Mouse (Mus musculus) spleen, adult 12 weeks (tissue): ENCODE data around the gene Snx32.

Experiments
- DNase-seq: peaks from one replicate; pipeline ENCODE4 v3.0.0; 2022; ENCODE audit warnings: low spot score

The Snx32 gene

DNA sequence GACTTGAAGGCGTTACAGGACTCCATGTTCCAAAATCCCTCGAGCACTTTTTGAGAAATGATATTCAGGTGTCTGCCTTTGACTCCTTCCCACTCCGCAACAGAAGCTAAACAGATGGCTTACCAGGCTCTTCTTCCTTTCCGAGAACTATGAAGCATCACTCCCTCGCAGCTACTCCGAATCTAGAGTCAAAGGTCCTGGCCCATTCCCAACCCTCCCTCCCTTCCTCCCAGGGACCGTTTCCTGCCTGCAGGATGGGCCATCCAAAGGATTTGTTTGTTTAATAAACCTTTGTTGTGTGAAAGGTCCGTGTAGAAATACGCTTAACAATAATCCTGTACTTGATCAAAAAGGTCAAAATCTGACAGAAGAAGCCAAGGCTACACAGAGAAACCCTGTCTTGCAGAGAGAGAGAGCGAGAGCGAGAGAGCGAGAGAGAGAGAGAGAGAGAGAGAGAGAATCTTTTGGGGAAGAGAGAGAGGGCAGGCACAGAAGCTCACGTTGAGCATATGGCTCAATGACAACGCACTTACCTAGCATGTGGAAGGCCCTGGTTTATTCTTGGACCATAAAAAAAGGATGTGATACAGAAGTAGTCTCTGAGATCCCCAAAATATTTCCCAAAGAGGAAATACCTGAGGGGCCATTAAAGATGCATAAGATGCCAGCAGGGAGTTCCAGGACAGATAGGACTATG, 52.4 kb downstream of the Snx32 start, which contains the start of gene Ccdc85b:
TSS of gene Ccdc85b (minus strand) at position 149 of the 697 bp plus-strand sequence.
- DNase-seq: no peak

DNA sequence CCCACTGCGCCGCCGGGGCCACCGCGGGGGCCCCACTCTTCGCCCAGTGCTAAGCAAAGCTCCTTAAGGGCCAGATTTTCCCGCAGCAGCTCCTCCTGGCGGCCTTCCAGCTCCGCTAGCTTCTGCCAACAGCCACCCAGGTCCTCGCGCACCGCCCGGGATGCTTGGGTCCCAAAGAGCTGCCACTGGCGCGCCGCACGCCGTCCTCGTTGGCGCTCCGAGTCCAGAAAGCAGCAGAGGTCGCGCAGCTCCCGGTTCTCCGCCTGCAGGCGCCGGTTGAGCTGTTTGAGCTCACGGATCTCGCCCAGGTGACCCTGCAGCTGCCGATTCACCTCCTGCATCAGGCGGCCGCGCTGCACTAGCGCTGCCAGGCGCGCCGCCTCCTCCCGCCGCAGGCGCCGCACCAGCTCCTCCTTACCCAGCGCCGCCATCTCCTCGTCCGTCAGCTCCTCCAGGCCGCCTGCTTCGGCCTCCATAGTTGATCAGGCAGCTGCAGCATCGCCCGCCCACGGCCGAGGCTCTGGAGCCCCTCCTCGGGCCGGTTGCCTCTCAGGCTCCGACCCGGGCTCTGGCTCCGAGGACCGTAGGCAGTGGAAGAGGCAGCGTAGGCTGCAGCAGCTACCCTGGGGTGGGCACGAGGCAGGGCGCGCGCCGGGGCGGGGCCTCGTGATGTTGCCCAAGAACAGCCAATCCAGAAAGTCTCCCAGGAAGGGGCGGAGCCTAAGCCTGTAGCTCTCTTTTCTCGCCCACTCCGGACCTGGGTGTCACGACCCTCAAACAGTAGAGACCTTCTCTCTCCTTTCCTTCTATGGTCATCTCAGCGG, 53.2 kb downstream of the Snx32 start:
- DNase-seq: peak; percentile 85

DNA sequence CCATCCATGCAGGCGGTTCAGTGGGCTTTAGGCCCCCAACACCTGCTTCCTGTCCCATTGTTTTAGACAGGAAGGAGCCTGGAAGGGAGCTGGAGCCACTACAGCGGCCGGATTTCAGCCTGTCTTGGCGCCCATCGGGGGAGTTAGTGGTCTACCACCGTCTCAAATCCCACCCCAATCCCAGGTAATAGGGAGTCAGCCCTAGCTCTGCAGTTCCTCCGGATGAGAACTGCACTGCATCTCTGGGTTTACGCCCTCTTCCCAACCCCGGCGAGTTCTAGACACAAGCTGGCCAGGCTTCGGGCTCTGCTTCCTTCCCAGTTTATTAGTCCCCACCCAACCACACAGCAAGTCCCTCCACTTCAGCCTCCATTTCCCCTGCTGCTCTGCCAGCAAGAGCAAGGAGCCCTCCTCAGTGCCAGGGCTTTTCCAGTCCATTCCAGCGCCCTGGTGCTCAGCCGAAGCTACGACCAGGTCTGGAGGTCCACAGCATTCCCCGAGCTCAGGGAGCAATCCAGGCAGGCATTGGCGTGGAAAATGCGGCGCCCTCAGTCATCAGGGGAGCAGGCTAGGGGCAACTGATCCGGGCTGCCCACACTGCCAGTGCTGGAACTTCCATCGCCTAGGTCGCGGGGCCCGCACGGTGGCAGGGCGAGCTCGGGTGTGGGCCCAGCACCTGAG, 54.0 kb downstream of the Snx32 start:
- no peak for DNase-seq

- no peak for DNase-seq
Measured at GRCm38 (mm10) chr19:5455568-5455967, 54.8 kb downstream of the Snx32 start.

DNA sequence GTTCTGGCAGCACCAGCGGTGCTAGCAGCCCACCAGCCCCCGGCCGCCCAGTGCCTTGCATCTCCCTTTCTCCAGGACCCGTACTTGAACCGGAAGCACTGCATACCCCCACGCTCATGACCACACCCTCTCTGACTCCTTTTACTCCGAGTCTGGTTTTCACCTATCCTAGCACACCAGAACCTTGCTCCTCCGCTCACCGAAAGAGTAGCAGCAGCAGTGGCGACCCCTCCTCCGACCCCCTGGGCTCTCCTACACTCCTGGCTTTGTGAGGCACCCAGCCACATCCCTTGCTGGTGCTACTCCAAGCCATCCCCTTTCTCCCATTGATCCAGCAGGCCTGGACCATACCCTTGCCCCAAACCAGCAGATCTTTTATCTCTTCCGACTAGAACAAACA, 55.3 kb downstream of the Snx32 start:
- no peak for DNase-seq

GRCm38 (mm10) chr19:5451766-5452165, 58.6 kb downstream of the Snx32 start:
- DNase-seq: no peak

DNA sequence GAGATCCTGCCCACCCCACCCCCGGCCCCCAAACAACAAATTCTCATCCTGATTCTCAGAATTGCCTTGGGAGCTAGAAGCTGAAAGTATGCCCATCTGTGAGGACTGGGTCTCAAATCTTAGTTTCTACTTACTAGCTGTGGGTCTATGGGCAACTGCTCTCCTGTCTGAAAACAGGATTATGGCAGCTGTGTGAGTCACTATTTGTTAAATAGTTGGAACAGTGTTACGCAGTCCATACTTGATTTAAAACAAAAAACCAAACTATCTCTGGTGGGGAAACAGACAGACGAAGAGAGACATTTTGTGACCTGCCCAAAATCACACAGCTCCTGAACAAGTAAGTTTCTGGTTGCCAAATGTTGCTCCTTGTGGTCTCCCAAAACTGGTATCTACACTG, 60.7 kb downstream of the Snx32 start:
- no peak for DNase-seq

DNA sequence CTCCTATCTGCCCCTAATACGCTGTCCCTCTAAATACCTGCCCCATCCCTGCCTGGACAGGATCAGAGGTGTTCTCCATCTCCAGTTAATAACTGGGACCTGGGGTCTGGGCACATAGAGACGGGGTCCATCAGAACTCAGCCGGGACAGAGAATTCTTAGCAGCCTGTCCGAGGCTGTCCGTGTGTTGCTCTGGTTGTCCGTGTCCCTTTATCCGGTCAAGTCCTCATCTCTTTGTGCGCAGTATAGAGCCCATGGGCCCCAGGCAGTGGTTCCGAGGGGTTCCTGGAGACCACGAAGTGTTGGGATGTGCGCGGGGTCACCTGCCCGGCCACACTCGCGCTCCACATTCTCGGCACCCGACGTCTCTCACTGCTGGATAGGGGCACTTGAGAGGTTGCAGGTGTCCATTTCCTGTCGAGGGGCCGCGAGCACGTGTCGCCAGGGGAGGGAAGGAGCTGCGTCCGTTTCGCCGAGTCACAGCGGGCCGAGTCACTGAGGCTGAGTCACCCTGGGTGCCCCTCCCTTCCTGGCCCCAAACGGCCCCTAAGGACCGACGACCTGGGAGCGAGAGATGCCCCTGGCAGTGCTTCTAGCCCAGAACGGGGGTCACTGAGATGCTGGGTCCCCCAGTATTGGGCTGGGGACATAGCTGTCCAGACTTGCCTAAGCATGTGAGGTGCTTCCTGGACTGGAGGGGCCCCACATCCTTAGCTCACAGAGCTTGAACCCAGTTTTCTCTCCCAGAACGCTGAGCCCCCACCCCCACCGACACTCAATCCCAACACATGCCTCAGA, 61.8 kb downstream of the Snx32 start:
- no peak for DNase-seq

GRCm38 (mm10) chr19:5447515-5448353, 62.6 kb downstream of the Snx32 start, which contains the start of gene Fosl1:
Gene Fosl1 (plus strand): TSS chr19:5447547.
- peak; percentile 49 for DNase-seq

GRCm38 (mm10) chr19:5445747-5446146, 64.6 kb downstream of the Snx32 start:
- no peak for DNase-seq

DNA sequence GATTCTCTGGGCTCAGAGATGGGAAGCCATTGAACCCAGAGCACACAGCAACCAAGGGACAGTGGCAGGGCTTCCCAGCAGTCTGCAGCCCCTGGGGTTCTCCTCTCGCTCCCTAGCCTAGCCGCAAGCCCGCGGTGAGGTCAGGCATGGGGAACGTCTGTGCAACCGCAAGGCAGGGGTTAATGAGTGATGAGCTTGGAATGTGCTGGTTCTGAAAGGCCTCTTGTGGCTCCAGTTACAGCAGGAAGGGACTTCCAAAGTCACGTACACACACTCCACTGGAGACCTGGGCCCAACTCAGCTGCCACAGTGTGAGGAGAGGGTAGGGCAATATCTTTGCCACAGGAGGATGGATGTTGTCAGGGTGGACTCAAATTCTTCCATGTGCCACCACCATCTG, 65.4 kb downstream of the Snx32 start:
- DNase-seq: no peak

- DNase-seq: no peak
Measured at GRCm38 (mm10) chr19:5444371-5444908, 65.9 kb downstream of the Snx32 start.
